15 mouse cellular contexts compared by ENCODE assay signal in the genomic region with DNA sequence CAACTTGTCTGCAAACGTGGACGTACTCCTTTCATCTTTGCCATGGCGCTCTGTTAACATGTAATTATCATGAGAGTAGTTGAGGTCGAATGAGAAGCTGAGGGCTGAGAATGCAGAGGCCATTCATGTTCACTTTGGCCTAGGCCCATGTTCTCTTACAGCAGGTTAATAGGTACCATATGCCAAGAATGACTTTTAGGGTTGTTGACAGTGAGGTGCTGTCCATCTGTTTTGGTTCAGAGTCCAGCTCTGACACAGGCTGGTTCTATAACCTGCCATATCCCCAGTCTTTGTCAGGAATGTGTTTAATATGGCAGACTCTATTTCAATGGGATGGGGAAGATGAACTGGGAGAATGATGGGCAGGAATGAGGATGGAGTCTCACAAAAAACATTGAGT.
"Had no signal": no experiment of that assay in that cellular context is flagged by ENCODE, and none has a peak within 500 bp of the region (broad histone marks: within the 10 kb centered on the region; RNA-seq: fewer than 3 reads in every experiment).

No protein-coding gene starts in this region.

- H3K4me3 ChIP-seq: neural tube, embryonic 15.5 days; stomach, embryonic 15.5 days had no signal

- DNase-seq: retina, postnatal 1 day; right cerebral cortex, adult 18-20 months; right cerebral cortex, postnatal 14 days; right cerebral cortex, postnatal 25 days; right cerebral cortex, postnatal 4 days; spleen, adult 18-20 months; thymus, adult 18-20 months; thymus, adult 2 months; thymus, postnatal 14 days; thymus, postnatal 25 days; thymus, postnatal 36 days; thymus, postnatal 4 days had no signal

- H3K27ac ChIP-seq: neural tube, embryonic 15.5 days; stomach, embryonic 15.5 days; stomach, postnatal 0 days had no signal
